Mouse (Mus musculus) liver, postnatal 0 days (tissue): ENCODE measurements around the gene Enkd1. TPM values are rescaled to one million over a fixed set of nuclear protein-coding genes. Genes with fewer than 3 reads are reported as not detected.

Experiments used
- ATAC-seq: fragments of 200-750 bp; cut with Nextera tagmentation; 2 replicates; pipeline ENCODE4 v1.8.0; 2017; ENCODE audit warnings: mild to moderate bottlenecking, moderate library complexity
- DNase-seq: peaks from one replicate; pipeline ENCODE4 v3.0.0-alpha.2; 2016
- H3K27ac ChIP-seq: fragments of 300-500 bp; sonication (generic); 2 replicates; pipeline ENCODE4 v1.5.1; 2014; ENCODE audit warnings: antibody characterized with exemption, moderate library complexity, mild to moderate bottlenecking, low read depth
- H3K27me3 ChIP-seq: fragments of 300-500 bp; sonication (generic); 2 replicates; pipeline ENCODE4 v1.6.1; 2014; ENCODE audit warnings: low read length, control low read depth, mixed read lengths; ENCODE audit not compliant: insufficient read depth
- H3K36me3 ChIP-seq: fragments of 300-500 bp; sonication (generic); replicated peaks from 2 replicates; pipeline ENCODE4 v1.6.1; 2014; ENCODE audit warnings: mild to moderate bottlenecking, control low read depth, low read length, moderate library complexity, mixed read lengths; ENCODE audit not compliant: insufficient read depth
- H3K4me1 ChIP-seq: fragments of 300-500 bp; sonication (generic); 2 replicates; pipeline ENCODE4 v1.6.1; 2014; ENCODE audit warnings: antibody characterized with exemption, mild to moderate bottlenecking, control low read depth; ENCODE audit not compliant: insufficient read depth
- H3K4me2 ChIP-seq: fragments of 300-500 bp; sonication (generic); 2 replicates; pipeline ENCODE4 v1.6.1; 2014; ENCODE audit warnings: low read depth, mild to moderate bottlenecking, low read length, moderate library complexity, mixed read lengths
- H3K4me3 ChIP-seq: fragments of 300-500 bp; sonication (generic); 2 replicates; pipeline ENCODE4 v1.5.1; 2014; ENCODE audit warnings: low read depth, low read length
- H3K9ac ChIP-seq: fragments of 300-500 bp; sonication (generic); replicated peaks from 2 replicates; pipeline ENCODE4 v1.6.1; 2014; ENCODE audit warnings: mild to moderate bottlenecking, moderate library complexity
- H3K9me3 ChIP-seq: fragments of 300-500 bp; sonication (generic); 2 replicates; pipeline ENCODE4 v1.6.1; 2016; ENCODE audit warnings: mild to moderate bottlenecking, control low read depth, low read length, mixed read lengths
- CTCF ChIP-seq: sonication (generic); IDR thresholded peaks from 2 replicates; pipeline ENCODE4 v1.5.1; 2016; ENCODE audit warnings: antibody characterized with exemption, low read depth
- EP300 ChIP-seq: IDR thresholded peaks from 2 replicates; pipeline ENCODE4 v1.6.1; 2016; ENCODE audit warnings: antibody characterized with exemption, low read depth, mild to moderate bottlenecking
- WGBS: fragments of 180-500 bp; shearing (Covaris S2); extraction: QIAGEN DNeasy Blood & Tissue Kit; methylation state at CpG from one replicate; pipeline ENCODE4 v1.1.7; 2014; ENCODE audit not compliant: insufficient replicate concordance; 5-methylcytosine and 5-hydroxymethylcytosine counted together
- polyA plus RNA-seq: library from polyadenylated mRNA; unstranded; fragments of >200 nt; fragmentation: Nextera tagmentation; extraction: Ambion mirVana; gene quantifications from 2 replicates; pipeline ENCODE4 v1.2.1, GENCODE M21; 2015

The Enkd1 gene
- polyA plus RNA-seq, 1 experiment from 2014 or later, result 3.3 TPM

GRCm38 (mm10) chr8:105715042-105715441 lies 7.0 kb upstream of the Enkd1 start:
- peak; percentile 19 for DNase-seq
- Histone ChIP-seq H3K4me3 (no peak overlapping the region), H3K4me1 (no peaks in the 10 kb centered on the region), H3K27me3 (no peaks in the 10 kb centered on the region), H3K36me3 (no peaks in the 10 kb centered on the region), H3K4me2 (no peak overlapping the region), H3K9me3 (no peaks in the 10 kb centered on the region), H3K27ac (no peak overlapping the region), H3K9ac (no peak overlapping the region)
- TF ChIP-seq CTCF, result no peak
- TF ChIP-seq EP300, result no peak
- WGBS, result 41% methylated on average over 6 of the region's 6 CpGs
- no peak for ATAC-seq

GRCm38 (mm10) chr8:105714139-105714538 lies 6.1 kb upstream of the Enkd1 start:
- TF ChIP-seq EP300 (peak; percentile 19; the same call in 1 of the 2 replicates), CTCF (peak; percentile 95)
- no peak overlapping the region for H3K27ac ChIP-seq

GRCm38 (mm10) chr8:105712286-105712685 lies 4.3 kb upstream of the Enkd1 start:
- DNase-seq, result no peak
- 73% methylated on average over 3 of the region's 3 CpGs for WGBS
- TF ChIP-seq CTCF (no peak), EP300 (no peak)
- Histone ChIP-seq H3K4me2 (no peak overlapping the region), H3K27me3 (no peaks in the 10 kb centered on the region), H3K4me1 (peaks cover 6% of the 10 kb centered on the region), H3K36me3 (no peaks in the 10 kb centered on the region), H3K9me3 (no peaks in the 10 kb centered on the region), H3K27ac (no peak overlapping the region), H3K9ac (no peak overlapping the region), H3K4me3 (no peak overlapping the region)
- no peak for ATAC-seq

More at GRCm38 (mm10) chr8:105714139-105714538, 6.1 kb upstream of the Enkd1 start:
- Histone ChIP-seq H3K4me2 (no peak overlapping the region), H3K9ac (no peak overlapping the region), H3K36me3 (no peaks in the 10 kb centered on the region), H3K4me3 (no peak overlapping the region), H3K9me3 (no peaks in the 10 kb centered on the region), H3K27me3 (no peaks in the 10 kb centered on the region), H3K4me1 (no peaks in the 10 kb centered on the region)
- DNase-seq (peak; percentile 92), ATAC-seq (peak; percentile 71)
- WGBS, result 5% methylated on average over 3 of the region's 3 CpGs

GRCm38 (mm10) chr8:105709317-105709716 lies 1.3 kb upstream of the Enkd1 start:
- no peak for DNase-seq
- no peak overlapping the region for H3K27ac ChIP-seq
- H3K4me1 ChIP-seq, result peaks cover 10% of the 10 kb centered on the region
- TF ChIP-seq EP300, result no peak
- no peak for TF ChIP-seq CTCF
- H3K9ac ChIP-seq, result no peak overlapping the region
- 79% methylated on average over 13 of the region's 14 CpGs for WGBS
- no peak overlapping the region for H3K4me3 ChIP-seq
- no peaks in the 10 kb centered on the region for H3K27me3 ChIP-seq
- ATAC-seq, result no peak
- no peaks in the 10 kb centered on the region for H3K36me3 ChIP-seq
- no peak overlapping the region for H3K4me2 ChIP-seq
- H3K9me3 ChIP-seq, result no peaks in the 10 kb centered on the region

GRCm38 (mm10) chr8:105708675-105709074 lies 665 bp upstream of the Enkd1 start:
- DNase-seq, result no peak
- Histone ChIP-seq H3K4me3 (no peak overlapping the region), H3K36me3 (no peaks in the 10 kb centered on the region), H3K27me3 (no peaks in the 10 kb centered on the region), H3K9ac (no peak overlapping the region), H3K27ac (no peak overlapping the region), H3K4me1 (peaks cover 10% of the 10 kb centered on the region), H3K9me3 (no peaks in the 10 kb centered on the region), H3K4me2 (no peak overlapping the region)
- WGBS, result 89% methylated on average over 8 of the region's 8 CpGs
- TF ChIP-seq EP300, result no peak
- no peak for TF ChIP-seq CTCF
- ATAC-seq, result no peak

- Histone ChIP-seq H3K4me1 (peaks cover 14% of the 10 kb centered on the region), H3K4me3 (no peak overlapping the region), H3K9me3 (no peaks in the 10 kb centered on the region), H3K27me3 (no peaks in the 10 kb centered on the region), H3K36me3 (no peaks in the 10 kb centered on the region; the same call in 1 of the 2 replicates), H3K4me2 (no peak overlapping the region), H3K9ac (no peak overlapping the region), H3K27ac (no peak overlapping the region)
- no peak for TF ChIP-seq EP300
- no peak for TF ChIP-seq CTCF
- 84% methylated on average over 12 of the region's 12 CpGs for WGBS
- no peak for ATAC-seq
- DNase-seq, result no peak
Measured at GRCm38 (mm10) chr8:105706426-105706825, 1.6 kb downstream of the Enkd1 start.

- WGBS, result 88% methylated on average over 6 of the region's 6 CpGs
Measured at GRCm38 (mm10) chr8:105704955-105705354, 3.1 kb downstream of the Enkd1 start.

More at GRCm38 (mm10) chr8:105704955-105705354, 3.1 kb downstream of the Enkd1 start:
- Histone ChIP-seq H3K9ac (no peak overlapping the region), H3K36me3 (no peaks in the 10 kb centered on the region; the same call in 1 of the 2 replicates), H3K9me3 (no peaks in the 10 kb centered on the region), H3K27ac (no peak overlapping the region), H3K4me1 (peaks cover 19% of the 10 kb centered on the region), H3K4me2 (no peak overlapping the region), H3K4me3 (no peak overlapping the region), H3K27me3 (no peaks in the 10 kb centered on the region)
- DNase-seq (no peak), ATAC-seq (no peak)
- TF ChIP-seq CTCF, result no peak
- TF ChIP-seq EP300, result no peak
